Mouse (Mus musculus): ENCODE measurements at regions not wholly inside any gene's neighbourhood (a gene's known extent, or its start where the extent isn't known, plus 50 kb on each side); places are given as distances from the start of the nearest gene placed in this dataset.
"Not testable (repeated sequence)": the region's sequence is repeated elsewhere in the genome, so short reads cannot be mapped to it uniquely, and the experiment has no call there.

GRCm38 (mm10) chr14:53621376-53621775 lies 632.5 kb downstream of the Dad1 start:
- TF ChIP-seq EP300 (IDR thresholded peaks at IDR 0.05; ENCODE audit: low read length); UBTF (IDR thresholded peaks at IDR 0.05; ENCODE audit: low read depth, low read length); POLR2A (IDR thresholded peaks at IDR 0.05; ENCODE audit: low read depth, low read length): not testable (repeated sequence)
